Mouse (Mus musculus): ENCODE measurements at regions not wholly inside any gene's neighbourhood (a gene's known extent, or its start where the extent isn't known, plus 50 kb on each side); places are given as distances from the start of the nearest gene placed in this dataset.
A peak's percentile ranks its signal among the peaks of the same experiment; 100 is the strongest.

DNA sequence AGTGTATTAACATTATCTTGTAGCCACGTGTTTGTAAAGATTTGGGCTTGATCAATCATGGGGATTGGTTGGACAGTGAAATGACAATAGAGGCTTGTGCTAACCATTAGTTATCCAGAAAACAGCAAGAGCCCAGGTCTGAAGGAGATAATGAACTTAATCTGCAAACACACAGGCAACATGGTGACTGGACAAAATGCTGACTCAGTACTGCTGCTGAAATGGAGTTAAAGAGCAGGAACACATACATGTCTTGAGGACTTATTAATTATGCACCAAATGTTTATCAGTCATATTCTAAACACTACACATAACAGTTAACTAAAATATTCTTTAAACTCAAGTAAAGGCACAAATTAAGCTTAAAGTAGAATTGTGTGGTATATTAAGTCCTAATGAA, 528.6 kb downstream of the Etv1 start:
- H3K27me3 ChIP-seq (replicated peaks; ENCODE audit: control insufficient read depth, insufficient read depth, low read length): no peaks in the 10 kb centered on the region
- no peaks in the 10 kb centered on the region for H3K4me1 ChIP-seq (ENCODE audit: control insufficient read depth, insufficient read depth, low read length)
- WGBS: 76% methylated on average over 1 of the region's 1 CpGs
- H3K27ac ChIP-seq (ENCODE audit: low read depth, low read length): no peak overlapping the region
- ATAC-seq (no peak), DNase-seq (ENCODE audit: low spot score) (no peak)
- H3K36me3 ChIP-seq (ENCODE audit: control insufficient read depth, insufficient read depth, low read length): no peaks in the 10 kb centered on the region
- H3K4me2 ChIP-seq (ENCODE audit: low read length): no peak overlapping the region
- H3K4me3 ChIP-seq (ENCODE audit: low read depth, low read length): no peak overlapping the region
- no peak overlapping the region for H3K9ac ChIP-seq (ENCODE audit: low read length)
- no peaks in the 10 kb centered on the region for H3K9me3 ChIP-seq (replicated peaks; ENCODE audit: control insufficient read depth, low read length)

- Histone ChIP-seq H3K4me2 (ENCODE audit: low read length) (no peak overlapping the region), H3K9ac (ENCODE audit: low read length) (no peak overlapping the region), H3K27me3 (replicated peaks; ENCODE audit: control insufficient read depth, insufficient read depth, low read length) (no peaks in the 10 kb centered on the region), H3K4me1 (ENCODE audit: control insufficient read depth, insufficient read depth, low read length) (no peaks in the 10 kb centered on the region), H3K4me3 (ENCODE audit: low read depth, low read length) (no peak overlapping the region), H3K27ac (ENCODE audit: low read depth, low read length) (no peak overlapping the region), H3K36me3 (ENCODE audit: control insufficient read depth, insufficient read depth, low read length) (no peaks in the 10 kb centered on the region), H3K9me3 (replicated peaks; ENCODE audit: control insufficient read depth, low read length) (no peaks in the 10 kb centered on the region)
- ATAC-seq (peak; percentile 46; the same call in 1 of the 2 replicates), DNase-seq (ENCODE audit: low spot score) (peak; percentile 47)
- WGBS: 55% methylated on average over 3 of the region's 3 CpGs
Observed at GRCm38 (mm10) chr12:39309905-39310304, 530.7 kb downstream of the Etv1 start.

GRCm38 (mm10) chr12:39317229-39317628, 538.0 kb downstream of the Etv1 start:
- 79% methylated on average over 4 of the region's 4 CpGs for WGBS
- DNase-seq (ENCODE audit: low spot score): no peak
- H3K36me3 ChIP-seq (ENCODE audit: control insufficient read depth, insufficient read depth, low read length): no peaks in the 10 kb centered on the region

DNA sequence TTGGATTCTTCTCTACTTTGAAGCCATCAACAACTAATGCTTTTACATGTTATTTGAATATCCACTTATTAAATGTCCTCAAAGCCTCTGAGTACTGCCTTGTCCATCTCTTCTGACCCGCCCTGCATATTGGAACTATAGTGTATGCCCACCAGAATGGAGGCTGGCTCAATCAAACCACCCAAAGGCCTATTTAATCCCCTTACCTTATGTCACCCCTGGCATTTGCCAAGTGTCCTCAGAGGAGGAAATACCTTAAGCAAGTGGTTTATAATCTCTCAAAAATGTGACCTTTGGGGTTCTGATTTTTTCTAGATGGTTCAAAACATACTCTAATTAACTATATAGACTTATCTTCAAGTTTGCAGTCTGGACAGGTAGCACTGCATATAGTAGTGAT, 542.3 kb downstream of the Etv1 start:
- ATAC-seq (no peak), DNase-seq (ENCODE audit: low spot score) (no peak)
- WGBS: 83% methylated on average over 1 of the region's 1 CpGs
- H3K4me1 ChIP-seq (ENCODE audit: control insufficient read depth, insufficient read depth, low read length): no peaks in the 10 kb centered on the region
- H3K4me2 ChIP-seq (ENCODE audit: low read length): no peak overlapping the region
- no peak overlapping the region for H3K4me3 ChIP-seq (ENCODE audit: low read depth, low read length)
- no peaks in the 10 kb centered on the region for H3K36me3 ChIP-seq (ENCODE audit: control insufficient read depth, insufficient read depth, low read length)
- H3K27me3 ChIP-seq (replicated peaks; ENCODE audit: control insufficient read depth, insufficient read depth, low read length): no peaks in the 10 kb centered on the region
- no peak overlapping the region for H3K9ac ChIP-seq (ENCODE audit: low read length)
- no peaks in the 10 kb centered on the region for H3K9me3 ChIP-seq (replicated peaks; ENCODE audit: control insufficient read depth, low read length)
- H3K27ac ChIP-seq (ENCODE audit: low read depth, low read length): no peak overlapping the region

More at GRCm38 (mm10) chr12:39317229-39317628, 538.0 kb downstream of the Etv1 start:
- no peaks in the 10 kb centered on the region for H3K27me3 ChIP-seq (replicated peaks; ENCODE audit: control insufficient read depth, insufficient read depth, low read length)
- no peak overlapping the region for H3K9ac ChIP-seq (ENCODE audit: low read length)
- no peak overlapping the region for H3K4me2 ChIP-seq (ENCODE audit: low read length)
- no peaks in the 10 kb centered on the region for H3K9me3 ChIP-seq (replicated peaks; ENCODE audit: control insufficient read depth, low read length)
- no peaks in the 10 kb centered on the region for H3K4me1 ChIP-seq (ENCODE audit: control insufficient read depth, insufficient read depth, low read length)
- no peak overlapping the region for H3K4me3 ChIP-seq (ENCODE audit: low read depth, low read length)
- no peak overlapping the region for H3K27ac ChIP-seq (ENCODE audit: low read depth, low read length)
- no peak for ATAC-seq

- Histone ChIP-seq H3K4me2 (ENCODE audit: low read length) (no peak overlapping the region), H3K9me3 (replicated peaks; ENCODE audit: control insufficient read depth, low read length) (no peaks in the 10 kb centered on the region), H3K27me3 (replicated peaks; ENCODE audit: control insufficient read depth, insufficient read depth, low read length) (no peaks in the 10 kb centered on the region), H3K4me3 (ENCODE audit: low read depth, low read length) (no peak overlapping the region), H3K9ac (ENCODE audit: low read length) (no peak overlapping the region), H3K4me1 (ENCODE audit: control insufficient read depth, insufficient read depth, low read length) (no peaks in the 10 kb centered on the region), H3K36me3 (ENCODE audit: control insufficient read depth, insufficient read depth, low read length) (no peaks in the 10 kb centered on the region), H3K27ac (ENCODE audit: low read depth, low read length) (no peak overlapping the region)
- 70% methylated on average over 7 of the region's 7 CpGs for WGBS
- DNase-seq (ENCODE audit: low spot score): peak; percentile 38
- no peak for ATAC-seq
Observed at GRCm38 (mm10) chr12:39326157-39326556, 547.0 kb downstream of the Etv1 start.

DNA sequence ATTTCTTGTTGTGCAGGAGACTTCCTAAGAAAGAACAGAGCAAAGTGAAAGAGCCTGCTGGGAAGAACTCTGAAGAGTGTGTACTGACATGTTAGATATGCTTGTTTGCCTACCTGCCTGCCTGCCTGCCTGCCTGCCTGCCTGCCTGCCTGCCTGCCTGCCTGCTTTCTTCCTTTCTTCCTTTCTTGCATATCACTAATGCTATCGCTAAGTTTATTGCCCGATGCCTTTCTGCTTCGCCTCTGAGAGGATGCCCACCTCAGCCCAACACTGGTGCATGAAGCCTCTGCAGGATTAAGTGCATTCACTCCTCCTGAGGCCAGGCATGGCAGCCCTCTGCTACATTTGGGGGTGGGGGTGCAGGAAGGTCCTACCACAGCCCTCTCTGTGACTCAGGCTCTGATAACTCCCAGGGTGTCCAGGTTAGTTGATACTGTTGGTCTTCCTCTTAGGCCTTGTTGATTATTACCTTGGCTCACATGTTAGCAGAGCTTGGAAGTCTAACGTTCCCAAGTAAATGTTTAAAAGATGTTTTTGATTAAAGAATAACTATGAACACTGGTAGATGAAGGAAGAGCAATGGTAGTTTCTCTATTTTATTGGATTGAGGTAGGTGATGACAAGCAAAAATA, 547.6 kb downstream of the Etv1 start:
- no peak overlapping the region for H3K27ac ChIP-seq (ENCODE audit: low read depth, low read length)
- no peak for ATAC-seq
- no peak overlapping the region for H3K9ac ChIP-seq (ENCODE audit: low read length)
- no peaks in the 10 kb centered on the region for H3K4me1 ChIP-seq (ENCODE audit: control insufficient read depth, insufficient read depth, low read length)
- H3K4me2 ChIP-seq (ENCODE audit: low read length): no peak overlapping the region
- 95% methylated on average over 4 of the region's 4 CpGs for WGBS
- H3K9me3 ChIP-seq (replicated peaks; ENCODE audit: control insufficient read depth, low read length): no peaks in the 10 kb centered on the region
- H3K4me3 ChIP-seq (ENCODE audit: low read depth, low read length): no peak overlapping the region
- DNase-seq (ENCODE audit: low spot score): no peak
- H3K36me3 ChIP-seq (ENCODE audit: control insufficient read depth, insufficient read depth, low read length): no peaks in the 10 kb centered on the region
- no peaks in the 10 kb centered on the region for H3K27me3 ChIP-seq (replicated peaks; ENCODE audit: control insufficient read depth, insufficient read depth, low read length)

- ATAC-seq: no peak
- no peaks in the 10 kb centered on the region for H3K36me3 ChIP-seq (ENCODE audit: control insufficient read depth, insufficient read depth, low read length)
- H3K4me1 ChIP-seq (ENCODE audit: control insufficient read depth, insufficient read depth, low read length): no peaks in the 10 kb centered on the region
- H3K27ac ChIP-seq (ENCODE audit: low read depth, low read length): no peak overlapping the region
- H3K9me3 ChIP-seq (replicated peaks; ENCODE audit: control insufficient read depth, low read length): no peaks in the 10 kb centered on the region
- H3K4me3 ChIP-seq (ENCODE audit: low read depth, low read length): no peak overlapping the region
- H3K27me3 ChIP-seq (replicated peaks; ENCODE audit: control insufficient read depth, insufficient read depth, low read length): no peaks in the 10 kb centered on the region
- H3K9ac ChIP-seq (ENCODE audit: low read length): no peak overlapping the region
- H3K4me2 ChIP-seq (ENCODE audit: low read length): no peak overlapping the region
- DNase-seq (ENCODE audit: low spot score): no peak
Observed at GRCm38 (mm10) chr12:39328377-39328776, 549.2 kb downstream of the Etv1 start.

- 68% methylated on average over 5 of the region's 5 CpGs for WGBS
- no peak overlapping the region for H3K4me3 ChIP-seq (ENCODE audit: low read depth, low read length)
- peak; percentile 42; the same call in 1 of the 2 replicates for ATAC-seq
Observed at GRCm38 (mm10) chr12:39339101-39339538, 559.9 kb downstream of the Etv1 start.

DNA sequence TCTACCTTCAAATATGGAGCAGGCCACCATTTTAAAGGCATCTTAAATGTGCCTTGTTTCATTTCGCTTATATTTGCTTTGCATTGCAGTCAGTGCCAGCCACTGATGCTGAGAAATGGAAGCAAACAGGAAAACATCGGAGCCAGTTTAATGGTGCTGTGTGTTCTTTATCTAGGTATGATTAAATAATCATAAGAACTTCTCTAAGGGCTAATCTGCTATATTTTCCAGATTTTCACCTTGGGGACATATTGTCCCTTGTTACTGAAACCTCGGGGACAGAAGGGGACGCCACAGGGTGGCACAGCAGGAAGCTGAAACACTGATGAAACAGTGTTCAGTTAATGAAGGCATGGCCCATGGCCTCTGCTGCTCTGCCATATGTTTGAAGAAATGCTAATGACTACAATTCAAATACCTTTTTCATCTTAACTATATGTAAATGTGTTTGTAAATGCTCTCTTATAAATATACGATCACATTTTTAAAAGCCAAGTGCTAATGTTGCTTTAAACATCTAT, 562.6 kb downstream of the Etv1 start:
- Histone ChIP-seq H3K36me3 (ENCODE audit: control insufficient read depth, insufficient read depth, low read length) (no peaks in the 10 kb centered on the region), H3K27ac (ENCODE audit: low read depth, low read length) (no peak overlapping the region), H3K9me3 (replicated peaks; ENCODE audit: control insufficient read depth, low read length) (no peaks in the 10 kb centered on the region), H3K4me3 (ENCODE audit: low read depth, low read length) (no peak overlapping the region), H3K4me1 (ENCODE audit: control insufficient read depth, insufficient read depth, low read length) (peaks cover 2% of the 10 kb centered on the region; the same call in 1 of the 2 replicates), H3K9ac (ENCODE audit: low read length) (no peak overlapping the region), H3K4me2 (ENCODE audit: low read length) (no peak overlapping the region), H3K27me3 (replicated peaks; ENCODE audit: control insufficient read depth, insufficient read depth, low read length) (no peaks in the 10 kb centered on the region)
- ATAC-seq (peak; percentile 78; the same call in 1 of the 2 replicates), DNase-seq (ENCODE audit: low spot score) (peak; percentile 47)
- 55% methylated on average over 5 of the region's 5 CpGs for WGBS

More at GRCm38 (mm10) chr12:39339101-39339538, 559.9 kb downstream of the Etv1 start:
- H3K9ac ChIP-seq (ENCODE audit: low read length): no peak overlapping the region
- no peaks in the 10 kb centered on the region for H3K27me3 ChIP-seq (replicated peaks; ENCODE audit: control insufficient read depth, insufficient read depth, low read length)
- no peak overlapping the region for H3K27ac ChIP-seq (ENCODE audit: low read depth, low read length)
- H3K4me1 ChIP-seq (ENCODE audit: control insufficient read depth, insufficient read depth, low read length): peaks cover 2% of the 10 kb centered on the region; the same call in 1 of the 2 replicates
- no peaks in the 10 kb centered on the region for H3K9me3 ChIP-seq (replicated peaks; ENCODE audit: control insufficient read depth, low read length)
- no peaks in the 10 kb centered on the region for H3K36me3 ChIP-seq (ENCODE audit: control insufficient read depth, insufficient read depth, low read length)
- DNase-seq (ENCODE audit: low spot score): peak; percentile 51
- no peak overlapping the region for H3K4me2 ChIP-seq (ENCODE audit: low read length)
